Mouse (Mus musculus) kidney, postnatal 36 days (tissue): ENCODE measurements around the gene Meis2.
A peak's percentile ranks its signal among the peaks of the same experiment; 100 is the strongest.

ENCODE experiments used
- DNase-seq, 2 experiments: peaks; one replicate each; pipeline ENCODE4 v3.0.0; 2021 to 2022; ENCODE audit warnings: mixed read lengths in 2 of 2

Gene Meis2

GRCm38 (mm10) chr2:115854007-115854827 lies 211.4 kb downstream of the Meis2 start:
- no peak for DNase-seq

- no peak for DNase-seq
These were observed 212.4 kb downstream of the Meis2 start for GRCm38 (mm10) chr2:115853221-115853620.

GRCm38 (mm10) chr2:115852615-115853014 lies 213.0 kb downstream of the Meis2 start:
- peak; percentile 56 to 76 for DNase-seq

GRCm38 (mm10) chr2:115852109-115852508 lies 213.5 kb downstream of the Meis2 start:
- no peak for DNase-seq

- DNase-seq: no peak
These were observed 214.7 kb downstream of the Meis2 start for GRCm38 (mm10) chr2:115850961-115851360.

- no peak for DNase-seq
These were observed 222.8 kb downstream of the Meis2 start for GRCm38 (mm10) chr2:115842821-115843220.

GRCm38 (mm10) chr2:115836034-115836433 lies 229.6 kb downstream of the Meis2 start:
- no peak for DNase-seq

GRCm38 (mm10) chr2:115822361-115822760 lies 243.3 kb downstream of the Meis2 start:
- no peak for DNase-seq

GRCm38 (mm10) chr2:115817959-115818358 lies 247.7 kb downstream of the Meis2 start:
- no peak for DNase-seq

- no peak for DNase-seq
These were observed 251.9 kb downstream of the Meis2 start for GRCm38 (mm10) chr2:115813721-115814120.

GRCm38 (mm10) chr2:115813316-115813715 lies 252.3 kb downstream of the Meis2 start:
- DNase-seq: peak; percentile 8 to 30
